Mouse (Mus musculus): ENCODE measurements at regions not wholly inside any gene's neighbourhood (a gene's known extent, or its start where the extent isn't known, plus 50 kb on each side); places are given as distances from the start of the nearest gene placed in this dataset.

DNA sequence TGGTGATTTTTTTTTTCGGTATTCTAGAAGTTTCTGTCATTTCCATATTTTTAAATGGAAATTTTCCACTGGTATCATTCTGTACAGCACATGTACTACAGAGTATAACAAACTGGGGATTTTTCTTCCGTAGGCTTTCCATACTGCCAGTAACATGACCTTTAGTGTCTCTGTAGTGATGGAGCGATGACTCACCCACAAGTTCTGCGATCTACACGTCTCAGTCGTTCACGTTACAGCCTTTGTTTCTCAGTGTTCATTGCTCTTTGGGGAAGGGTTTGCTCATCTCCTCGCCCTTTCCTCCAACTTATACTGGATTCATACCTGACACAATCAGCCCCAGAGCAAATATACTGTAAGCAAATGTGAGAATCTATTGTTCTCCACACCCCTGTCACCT, 57.8 kb upstream of the Tars start:
- no peak overlapping the region for H3K9ac ChIP-seq (replicated peaks; ENCODE audit: low read depth, low read length)
- H3K9me3 ChIP-seq (ENCODE audit: control insufficient read depth, low read depth, low read length) = no peaks in the 10 kb centered on the region
- H3K36me3 ChIP-seq (ENCODE audit: control insufficient read depth, insufficient read depth, low read length) = no peaks in the 10 kb centered on the region
- no peak overlapping the region for H3K4me3 ChIP-seq (ENCODE audit: low read depth, low read length)
- no peak overlapping the region for H3K27ac ChIP-seq (ENCODE audit: low read length)
- no peaks in the 10 kb centered on the region for H3K4me1 ChIP-seq (ENCODE audit: control insufficient read depth, insufficient read depth, low read length)
- no peak for ATAC-seq (ENCODE audit: insufficient number of reproducible peaks, insufficient read depth, low FRiP score, low read depth)
- H3K27me3 ChIP-seq (ENCODE audit: control insufficient read depth, insufficient read depth, low read length) = no peaks in the 10 kb centered on the region
- no peak overlapping the region for H3K4me2 ChIP-seq (replicated peaks; ENCODE audit: low read depth, low read length)
- 75% methylated on average over 8 of the region's 8 CpGs for WGBS

DNA sequence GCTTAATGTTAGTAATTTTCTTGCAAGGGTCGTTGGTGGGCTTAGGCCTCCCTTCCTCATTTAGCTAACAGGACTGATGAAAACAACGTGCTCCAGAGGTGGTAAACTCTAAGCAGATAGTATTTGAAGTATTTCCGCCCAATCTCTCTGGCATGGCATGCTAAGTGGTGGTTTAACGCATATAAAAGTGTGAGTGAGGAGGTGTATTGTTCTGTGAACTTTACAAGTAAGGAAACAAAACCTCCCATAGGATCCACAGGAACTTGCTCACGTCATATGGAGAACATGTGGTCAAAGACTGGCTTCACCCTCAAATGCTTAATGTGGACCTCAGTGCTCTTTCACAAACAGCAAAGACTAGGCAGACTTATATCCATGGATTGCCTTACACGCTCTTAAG, 56.5 kb upstream of the Tars start:
- no peaks in the 10 kb centered on the region for H3K36me3 ChIP-seq (ENCODE audit: control insufficient read depth, insufficient read depth, low read length)
- no peak for ATAC-seq (ENCODE audit: insufficient number of reproducible peaks, insufficient read depth, low FRiP score, low read depth)
- H3K4me3 ChIP-seq (ENCODE audit: low read depth, low read length) = no peak overlapping the region
- no peak overlapping the region for H3K27ac ChIP-seq (ENCODE audit: low read length)
- H3K4me1 ChIP-seq (ENCODE audit: control insufficient read depth, insufficient read depth, low read length) = no peaks in the 10 kb centered on the region
- no peaks in the 10 kb centered on the region for H3K9me3 ChIP-seq (ENCODE audit: control insufficient read depth, low read depth, low read length)
- no peak overlapping the region for H3K4me2 ChIP-seq (replicated peaks; ENCODE audit: low read depth, low read length)
- H3K27me3 ChIP-seq (ENCODE audit: control insufficient read depth, insufficient read depth, low read length) = no peaks in the 10 kb centered on the region
- no peak overlapping the region for H3K9ac ChIP-seq (replicated peaks; ENCODE audit: low read depth, low read length)
- WGBS = 72% methylated on average over 6 of the region's 6 CpGs

DNA sequence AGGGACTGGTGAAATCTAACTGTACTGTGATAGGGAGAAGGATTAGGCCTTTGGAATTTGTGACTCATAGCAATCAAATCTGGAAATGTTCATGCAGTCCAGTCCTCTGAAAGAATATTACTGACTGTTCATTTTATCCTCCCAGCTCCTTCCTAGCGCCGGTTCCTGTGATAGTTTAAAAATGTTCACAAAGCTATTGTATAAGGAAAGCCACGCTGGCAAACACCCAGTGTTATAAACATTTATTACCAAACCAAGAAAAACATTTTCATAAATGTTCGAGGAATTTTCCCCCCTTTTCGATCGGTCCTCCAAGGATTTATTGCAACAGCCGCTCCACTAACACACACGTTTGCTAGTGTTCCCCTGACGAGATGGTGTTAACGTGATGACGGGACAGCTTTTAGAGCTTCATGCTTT, 55.9 kb upstream of the Tars start:
- ATAC-seq (ENCODE audit: insufficient number of reproducible peaks, insufficient read depth, low FRiP score, low read depth) = no peak
- no peak overlapping the region for H3K4me2 ChIP-seq (replicated peaks; ENCODE audit: low read depth, low read length)
- H3K4me3 ChIP-seq (ENCODE audit: low read depth, low read length) = no peak overlapping the region
- H3K9me3 ChIP-seq (ENCODE audit: control insufficient read depth, low read depth, low read length) = no peaks in the 10 kb centered on the region
- WGBS = 61% methylated on average over 11 of the region's 11 CpGs
- no peaks in the 10 kb centered on the region for H3K4me1 ChIP-seq (ENCODE audit: control insufficient read depth, insufficient read depth, low read length)
- H3K27ac ChIP-seq (ENCODE audit: low read length) = no peak overlapping the region
- no peak overlapping the region for H3K9ac ChIP-seq (replicated peaks; ENCODE audit: low read depth, low read length)
- H3K27me3 ChIP-seq (ENCODE audit: control insufficient read depth, insufficient read depth, low read length) = no peaks in the 10 kb centered on the region
- no peaks in the 10 kb centered on the region for H3K36me3 ChIP-seq (ENCODE audit: control insufficient read depth, insufficient read depth, low read length)

DNA sequence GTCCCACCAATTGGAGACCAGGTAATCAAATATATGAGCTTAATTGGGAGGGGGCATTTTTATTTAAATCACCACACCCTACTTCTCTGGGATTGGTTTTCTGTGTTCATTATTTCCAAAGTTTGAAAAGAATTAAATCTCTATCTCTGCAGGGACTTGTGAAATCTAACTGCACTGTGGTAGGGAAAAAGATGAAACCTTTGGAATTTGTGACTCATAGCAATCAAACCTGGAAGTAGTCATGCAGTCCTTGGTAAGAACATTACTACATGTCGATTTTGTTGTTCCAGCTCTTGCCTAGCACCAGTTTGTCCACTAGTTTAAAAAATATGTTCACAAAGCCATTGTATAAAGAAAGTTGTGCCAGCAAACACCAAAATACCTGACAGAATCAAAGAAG, 54.5 kb upstream of the Tars start:
- Histone ChIP-seq H3K27ac (ENCODE audit: low read length) (no peak overlapping the region), H3K36me3 (ENCODE audit: control insufficient read depth, insufficient read depth, low read length) (no peaks in the 10 kb centered on the region), H3K4me3 (ENCODE audit: low read depth, low read length) (no peak overlapping the region), H3K27me3 (ENCODE audit: control insufficient read depth, insufficient read depth, low read length) (no peaks in the 10 kb centered on the region), H3K4me1 (ENCODE audit: control insufficient read depth, insufficient read depth, low read length) (no peaks in the 10 kb centered on the region), H3K4me2 (replicated peaks; ENCODE audit: low read depth, low read length) (no peak overlapping the region), H3K9ac (replicated peaks; ENCODE audit: low read depth, low read length) (no peak overlapping the region), H3K9me3 (ENCODE audit: control insufficient read depth, low read depth, low read length) (no peaks in the 10 kb centered on the region)
- ATAC-seq (ENCODE audit: insufficient number of reproducible peaks, insufficient read depth, low FRiP score, low read depth) = no peak
- 90% methylated on average over 1 of the region's 1 CpGs for WGBS

DNA sequence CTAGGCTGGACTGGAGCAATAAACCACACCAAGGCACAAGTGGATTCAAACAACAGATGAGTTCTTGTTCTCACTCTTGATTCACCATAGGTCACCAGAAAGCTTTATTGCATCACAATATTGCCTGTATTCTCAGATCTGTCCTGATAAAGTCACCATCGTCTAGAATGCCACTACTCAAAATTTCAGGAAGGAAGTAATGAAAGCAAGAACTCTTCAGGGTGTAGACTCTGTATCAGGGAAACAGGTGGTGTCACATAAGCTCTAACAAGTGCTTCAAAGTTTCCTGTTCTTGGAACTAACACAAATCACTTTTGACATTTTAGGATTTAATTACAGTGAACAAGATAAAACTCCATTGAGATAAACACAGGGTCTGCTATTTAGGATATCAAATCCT, 52.2 kb upstream of the Tars start:
- no peak overlapping the region for H3K4me3 ChIP-seq (ENCODE audit: low read depth, low read length)
- H3K27me3 ChIP-seq (ENCODE audit: control insufficient read depth, insufficient read depth, low read length) = no peaks in the 10 kb centered on the region
- H3K9me3 ChIP-seq (ENCODE audit: control insufficient read depth, low read depth, low read length) = no peaks in the 10 kb centered on the region
- no peaks in the 10 kb centered on the region for H3K4me1 ChIP-seq (ENCODE audit: control insufficient read depth, insufficient read depth, low read length)
- 70% methylated on average over 1 of the region's 1 CpGs for WGBS
- no peak overlapping the region for H3K27ac ChIP-seq (ENCODE audit: low read length)
- ATAC-seq (ENCODE audit: insufficient number of reproducible peaks, insufficient read depth, low FRiP score, low read depth) = no peak
- no peak overlapping the region for H3K4me2 ChIP-seq (replicated peaks; ENCODE audit: low read depth, low read length)
- H3K9ac ChIP-seq (replicated peaks; ENCODE audit: low read depth, low read length) = no peak overlapping the region
- no peaks in the 10 kb centered on the region for H3K36me3 ChIP-seq (ENCODE audit: control insufficient read depth, insufficient read depth, low read length)
